Mouse (Mus musculus) kidney, adult 8-10 months (tissue): ENCODE data around the gene Slc44a1.
A peak's percentile ranks its signal among the peaks of the same experiment; 100 is the strongest.

Experiments
- DNase-seq, 2 experiments: peaks; one replicate each; pipeline ENCODE4 v3.0.0; 2022

Slc44a1 gene

DNA sequence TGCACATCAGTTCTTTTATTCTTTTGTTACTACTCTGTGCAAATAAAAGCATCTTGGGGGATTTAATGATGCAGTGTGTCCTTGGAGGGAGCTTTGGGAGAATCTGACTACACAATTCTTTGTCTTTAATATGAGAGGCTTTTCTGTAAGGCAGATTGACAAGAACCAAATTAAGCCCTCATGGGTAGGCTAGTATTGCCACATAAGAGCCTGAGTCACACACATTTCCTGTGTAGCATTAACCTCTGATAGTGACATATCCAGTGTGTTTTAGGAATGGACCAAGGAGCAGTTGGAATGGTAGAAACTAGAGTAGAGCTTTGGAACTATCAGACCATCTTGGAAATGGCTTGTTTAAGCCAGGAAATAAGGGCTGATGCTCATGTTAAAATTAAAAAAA, 33.9 kb downstream of the Slc44a1 start:
- DNase-seq: no peak

DNA sequence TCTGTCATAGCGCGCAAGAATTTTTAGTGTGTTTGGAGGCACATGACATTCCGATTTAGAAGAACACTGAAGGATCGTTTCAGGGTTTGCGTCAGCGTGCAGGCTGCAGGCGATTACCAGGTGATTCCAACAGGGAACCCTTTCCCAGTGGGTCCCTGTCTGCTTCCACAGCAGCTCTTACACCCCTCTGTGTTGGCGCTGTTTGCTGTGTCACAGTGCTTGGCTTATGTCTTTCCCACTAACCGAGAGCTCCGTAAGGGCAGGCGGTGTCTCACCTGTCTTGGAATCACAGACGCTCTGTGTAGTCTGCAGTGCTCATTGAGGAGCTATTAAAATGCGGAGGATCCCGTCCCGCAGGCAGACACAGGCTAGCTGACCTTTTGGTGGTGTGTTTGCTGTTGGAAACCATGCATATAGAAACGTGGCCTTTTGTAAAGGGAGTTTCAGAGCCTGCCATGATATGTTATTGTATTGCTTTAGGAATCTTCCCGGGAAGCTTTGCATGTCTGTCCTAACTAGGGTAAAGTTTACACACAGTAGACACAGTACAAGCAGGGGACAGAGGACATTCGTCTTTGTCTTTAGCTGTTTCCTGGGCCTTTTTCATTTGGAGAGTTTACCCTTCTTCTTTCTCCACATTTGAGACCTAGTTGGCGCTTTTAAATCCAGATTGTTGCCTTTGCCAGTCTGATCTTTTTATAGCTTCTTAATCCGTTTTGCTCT, 35.2 kb downstream of the Slc44a1 start:
- no peak for DNase-seq

DNA sequence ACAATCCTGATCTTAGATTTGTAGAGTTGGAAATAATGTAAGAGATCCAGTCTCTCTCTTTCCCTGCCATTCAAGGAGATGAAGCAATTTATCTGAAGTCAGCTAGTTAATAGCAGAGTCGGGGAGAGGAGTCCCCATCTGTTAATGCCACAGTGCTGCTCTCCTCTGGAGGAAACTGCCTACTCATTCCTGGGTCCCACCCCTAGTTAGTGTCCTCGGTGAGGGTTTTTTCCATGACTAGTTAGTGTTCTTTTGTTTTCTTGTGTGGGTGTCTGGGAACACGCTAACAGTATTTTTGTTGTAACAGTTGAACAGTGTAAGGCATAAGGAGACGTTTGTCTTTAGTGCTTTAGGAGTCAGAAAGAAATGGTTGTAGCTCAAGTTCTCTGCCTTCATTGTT, 38.4 kb downstream of the Slc44a1 start:
- no peak for DNase-seq

DNA sequence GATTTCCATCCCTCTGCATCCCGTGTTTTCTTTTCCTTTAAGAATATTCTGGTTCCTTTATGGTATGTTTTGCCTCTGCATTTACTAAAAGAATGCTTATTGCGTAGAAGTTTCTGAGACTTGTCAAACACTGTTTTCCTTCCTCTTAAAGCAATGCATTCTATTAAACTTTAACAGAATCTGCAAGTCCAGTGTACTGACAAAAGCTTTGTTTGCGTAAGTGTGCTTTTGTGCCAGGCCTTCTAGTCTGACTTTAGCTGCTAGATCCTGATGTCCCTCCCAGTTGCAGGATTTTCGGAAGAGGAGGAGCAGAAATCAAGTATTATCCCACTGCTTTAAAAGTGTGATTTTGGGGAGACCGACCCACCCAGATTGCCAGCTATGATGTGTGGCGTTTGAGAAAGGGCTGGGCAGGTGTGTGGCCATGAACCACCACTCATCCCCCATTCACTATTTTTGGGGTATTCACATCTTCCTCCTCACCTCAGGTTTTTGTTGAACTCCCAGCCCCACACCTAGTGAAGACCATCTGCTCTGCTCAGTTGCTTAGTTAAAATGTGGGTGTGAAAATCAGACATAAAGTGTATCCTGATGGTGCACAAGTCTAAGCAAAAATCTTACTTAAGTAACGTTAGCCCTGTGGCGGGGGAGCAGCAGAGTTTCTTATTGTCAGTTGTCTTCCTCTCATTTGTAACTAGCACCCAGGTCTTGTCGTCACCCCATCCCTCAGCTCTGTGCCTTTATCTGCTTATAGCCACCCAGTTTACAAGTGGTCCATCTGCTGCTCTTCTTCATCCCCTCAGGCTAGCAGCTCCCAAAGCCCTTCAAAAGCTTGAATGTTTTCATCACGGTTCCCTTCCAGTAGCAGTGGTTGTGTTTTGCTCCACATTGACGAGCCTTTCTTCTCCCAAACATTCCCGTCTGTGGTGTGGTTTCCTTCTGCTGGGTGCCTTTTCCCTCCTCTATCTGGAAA, 47.3 kb downstream of the Slc44a1 start:
- peak in 1 of 2 experiments; percentile 14 for DNase-seq

DNA sequence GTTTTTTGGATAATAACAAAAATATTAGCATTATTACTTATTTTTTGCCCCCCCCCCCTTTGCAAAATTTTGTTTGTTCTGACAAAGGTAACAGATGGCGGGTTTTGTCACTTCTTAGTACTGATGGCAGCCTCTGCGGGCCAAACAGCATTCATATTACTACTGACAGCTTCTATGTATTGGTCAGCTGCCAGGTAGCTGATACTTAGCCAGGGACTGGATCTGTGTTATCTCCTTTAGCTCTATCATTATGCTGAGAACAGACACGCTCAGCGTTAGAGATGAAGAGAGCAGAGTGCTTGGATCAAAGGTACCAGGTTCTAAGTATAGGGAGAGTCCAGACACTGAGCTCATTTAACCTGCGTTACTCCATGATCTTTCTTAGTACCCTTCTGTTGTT, 48.6 kb downstream of the Slc44a1 start:
- DNase-seq: no peak

DNA sequence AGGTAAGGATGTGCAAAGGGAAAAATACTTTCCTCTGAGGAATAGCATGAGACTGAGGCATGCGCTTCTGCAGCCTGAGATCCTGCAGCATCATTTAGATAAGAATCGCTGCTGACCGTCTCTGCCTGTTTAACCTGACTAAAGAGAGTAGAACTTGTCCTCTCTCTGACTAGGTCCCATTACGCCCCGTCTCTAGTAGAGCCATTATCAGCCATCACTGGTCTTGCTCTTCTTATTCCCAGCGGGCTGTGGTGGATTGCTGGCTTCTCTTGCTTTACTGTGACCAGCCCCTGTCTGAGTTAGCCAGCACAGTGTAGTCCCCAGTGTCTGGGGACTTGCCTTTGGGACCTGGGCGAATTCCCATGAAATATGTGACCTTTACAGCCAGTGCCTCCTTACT, 50.2 kb downstream of the Slc44a1 start:
- DNase-seq: no peak

DNA sequence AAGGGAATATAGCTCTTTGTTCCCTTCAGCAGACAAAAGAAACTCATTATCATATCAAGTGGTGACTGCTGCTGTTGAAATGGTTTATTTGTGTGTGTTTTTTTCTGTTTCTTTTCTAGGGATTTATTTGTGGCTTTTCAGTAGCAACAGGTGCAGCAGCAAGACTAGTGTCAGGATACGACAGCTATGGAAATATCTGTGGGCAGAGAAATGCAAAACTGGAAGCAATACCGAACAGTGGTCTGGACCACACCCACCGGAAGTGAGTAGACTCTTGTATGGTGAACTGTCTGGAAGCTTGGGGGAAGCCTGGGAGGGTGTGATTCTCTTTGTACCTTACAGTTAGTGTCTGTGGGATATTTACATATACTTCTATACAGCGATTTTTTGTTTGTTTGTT, 51.1 kb downstream of the Slc44a1 start:
- DNase-seq: no peak

DNA sequence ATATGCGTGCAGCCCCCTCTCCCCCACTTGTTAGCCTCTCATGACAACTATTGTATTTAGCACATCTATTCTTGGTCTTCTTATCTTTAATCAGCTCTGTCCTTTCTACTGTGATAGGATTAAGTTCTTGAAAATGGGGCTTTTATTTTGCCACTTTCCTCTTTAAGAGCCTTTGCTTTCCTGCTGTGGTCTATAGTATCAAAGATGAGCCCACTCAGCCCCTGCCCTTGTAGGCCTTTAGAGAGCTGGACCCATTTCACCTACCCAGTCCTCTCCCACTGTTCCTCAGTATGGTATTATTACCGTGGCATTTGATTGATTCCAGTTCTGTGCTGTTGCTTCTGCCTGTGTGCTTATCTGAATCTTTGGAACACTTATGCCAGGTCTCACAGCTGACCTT, 55.4 kb downstream of the Slc44a1 start:
- DNase-seq: no peak

DNA sequence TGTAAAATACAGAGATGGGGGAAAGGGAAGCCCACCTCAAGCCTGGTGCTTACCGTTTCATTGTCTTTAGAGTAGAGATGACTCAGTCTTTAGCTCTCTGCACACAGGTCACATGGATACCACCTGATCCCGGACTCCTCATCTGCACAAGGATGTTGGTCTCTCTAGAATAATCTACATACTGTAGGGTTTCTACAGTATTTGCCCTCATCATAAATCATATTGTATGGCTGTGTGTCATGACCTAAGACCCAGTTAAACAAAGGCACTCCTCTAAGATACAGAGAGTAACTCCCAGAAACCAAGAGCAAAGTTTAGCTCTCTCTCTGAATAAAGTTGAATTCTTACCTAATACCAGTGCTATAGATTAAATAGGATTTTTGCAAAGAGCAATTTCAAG, 62.6 kb downstream of the Slc44a1 start:
- DNase-seq: no peak

DNA sequence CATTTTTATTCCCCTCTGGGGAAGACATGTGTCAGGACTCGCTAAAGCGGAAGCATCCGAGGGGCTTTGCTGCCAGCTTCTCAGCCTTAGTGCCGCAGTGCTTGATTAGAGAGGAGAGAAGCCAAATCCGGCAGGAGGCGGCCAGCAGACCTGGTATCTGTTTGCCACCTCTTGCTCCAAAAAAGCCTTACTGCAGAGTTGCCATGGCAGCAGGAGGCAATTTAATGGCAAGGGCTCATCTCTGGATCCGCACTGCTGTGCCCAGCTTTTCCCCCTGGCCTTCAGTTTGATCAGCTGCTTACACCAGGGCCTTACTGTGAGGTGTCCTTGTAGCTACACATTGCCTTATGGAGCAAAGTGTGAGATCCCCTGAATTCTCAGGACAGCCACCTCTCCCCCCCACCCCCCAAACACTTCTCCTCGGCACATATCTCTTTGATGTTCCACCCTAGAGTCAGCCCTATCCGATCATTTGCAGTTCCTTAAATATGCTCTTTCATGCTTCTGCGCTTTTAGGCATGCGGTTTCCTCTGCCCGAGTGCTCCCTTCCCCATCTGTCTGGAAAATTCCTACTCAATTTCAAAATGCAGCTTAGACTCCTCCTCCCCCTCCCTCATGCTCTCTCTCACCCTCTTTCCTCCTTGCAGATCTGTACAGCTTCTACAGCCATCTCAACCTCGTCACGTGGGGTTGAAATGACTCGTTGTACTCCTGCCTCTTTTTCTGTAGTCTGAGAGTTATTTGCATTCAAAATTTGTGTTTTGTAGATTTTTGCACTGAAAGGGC, 72.1 kb downstream of the Slc44a1 start:
- peak; percentile 21 to 32 for DNase-seq

DNA sequence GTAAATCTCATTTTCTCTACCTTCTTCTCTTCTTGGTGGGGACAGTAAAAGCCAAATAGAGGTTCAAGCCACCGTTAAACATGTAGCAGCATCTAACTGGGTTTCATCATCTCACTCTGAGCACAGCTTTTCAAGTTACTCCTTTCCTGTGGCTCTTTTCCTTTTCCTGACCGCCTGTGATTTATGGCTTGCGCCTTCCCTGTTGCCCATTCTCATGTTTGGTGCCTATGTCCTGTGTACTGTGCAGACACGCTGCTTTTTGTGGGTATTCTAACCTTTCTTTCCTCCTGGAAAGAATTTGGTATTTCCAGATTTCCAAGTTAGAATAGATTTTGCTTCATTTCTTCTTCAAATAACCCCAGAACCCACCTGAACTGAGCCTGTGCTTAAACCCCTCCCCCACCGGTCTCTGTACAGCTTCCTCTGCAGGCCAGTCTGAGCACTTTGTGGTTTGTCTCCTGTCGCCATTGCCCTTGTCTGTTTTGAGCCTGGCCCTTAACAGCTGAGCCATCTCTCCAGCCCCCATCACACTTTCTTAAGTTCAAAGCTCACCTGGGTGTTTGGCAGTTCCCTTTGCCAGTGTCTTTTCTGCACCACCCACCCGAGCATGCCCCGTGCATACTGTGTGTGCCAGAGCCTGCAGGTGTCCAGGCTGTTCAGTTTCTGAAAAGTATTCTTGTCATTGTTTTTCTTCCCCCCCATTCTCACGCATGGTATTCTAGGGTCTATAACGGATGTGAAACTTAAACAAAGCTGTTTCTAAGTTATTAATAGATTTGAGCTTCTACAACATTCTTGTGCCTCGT, 73.3 kb downstream of the Slc44a1 start:
- peak; percentile 30 to 57 for DNase-seq

DNA sequence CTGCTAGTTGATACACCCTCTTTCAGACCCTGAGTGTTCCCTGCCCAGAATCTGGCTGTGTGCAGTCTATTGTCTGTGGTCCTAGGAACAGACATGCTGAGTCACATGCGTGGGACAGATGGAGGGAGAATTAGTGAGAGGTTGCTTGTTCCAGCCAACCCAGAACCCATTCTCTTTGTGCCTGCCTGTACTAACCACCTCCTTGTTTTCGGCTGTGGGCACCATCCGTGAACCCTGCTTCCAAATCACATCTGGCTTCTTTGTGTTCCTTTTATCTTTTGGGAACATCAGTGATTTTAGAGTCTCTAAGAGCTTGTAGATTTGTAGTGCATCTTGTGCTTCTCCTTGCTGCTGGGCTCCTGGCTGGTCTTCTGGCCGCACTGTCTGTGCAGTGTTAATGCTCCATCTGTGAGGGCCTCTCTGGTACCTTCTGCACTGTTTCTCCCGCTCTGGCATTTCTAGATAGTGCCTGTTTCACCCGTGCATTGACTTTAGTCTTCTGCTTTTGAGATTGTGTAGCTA, 75.9 kb downstream of the Slc44a1 start:
- no peak for DNase-seq

DNA sequence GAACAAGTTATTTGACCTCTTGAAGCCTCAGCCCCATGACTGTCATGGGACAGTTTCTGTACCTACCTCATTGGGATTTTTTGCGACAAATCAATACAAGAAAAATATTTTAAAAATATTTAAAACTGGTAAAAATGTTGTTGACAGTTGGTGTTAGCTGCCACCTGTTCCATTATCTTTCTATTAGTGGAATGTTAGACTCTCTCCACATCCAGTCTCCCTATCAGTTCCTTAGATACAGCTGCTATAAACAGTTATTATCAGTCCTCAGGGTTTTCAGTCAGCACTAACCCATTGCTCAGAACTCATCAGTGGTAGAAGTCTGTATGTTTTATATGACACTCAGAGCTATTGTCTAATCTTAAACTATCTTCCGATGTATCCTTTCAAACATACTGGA, 79.2 kb downstream of the Slc44a1 start:
- DNase-seq: no peak

DNA sequence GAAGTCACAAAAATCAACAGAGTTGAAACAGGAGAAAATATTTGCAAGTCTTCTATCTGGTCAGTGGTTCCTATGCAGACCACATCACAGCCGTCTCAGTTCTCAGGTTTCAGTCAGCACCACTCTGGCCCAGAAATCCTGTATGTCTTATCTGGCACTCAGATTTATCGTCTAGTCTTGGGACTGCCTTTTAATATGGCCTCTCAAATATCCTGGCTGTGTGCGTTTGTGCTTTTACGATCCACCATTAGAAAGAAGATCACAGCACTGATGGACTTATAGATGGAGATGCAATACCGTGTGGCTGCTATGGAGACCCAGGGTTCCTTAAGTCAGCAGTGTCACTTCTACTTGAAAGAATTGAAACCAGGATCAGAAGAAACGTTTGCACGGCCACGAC, 80.8 kb downstream of the Slc44a1 start:
- DNase-seq: no peak

DNA sequence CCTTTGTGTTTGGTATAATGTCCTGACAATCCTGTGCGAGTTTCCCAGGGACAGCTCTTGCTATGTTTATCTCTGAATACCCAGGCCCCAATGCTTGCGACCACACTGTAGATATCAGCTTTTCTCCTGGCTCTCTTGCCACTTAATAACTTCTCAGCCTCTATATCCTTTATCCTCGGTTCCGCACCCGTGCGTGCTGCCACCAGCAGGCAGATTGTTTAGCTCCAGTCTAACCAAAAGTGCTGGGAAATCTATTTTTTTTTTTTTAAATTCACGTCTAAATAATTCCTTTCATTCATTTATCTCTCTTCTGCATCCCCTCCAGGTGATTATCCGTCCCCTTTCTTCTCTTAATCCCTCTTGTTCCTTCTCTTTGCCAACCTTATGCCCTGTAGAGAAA, 82.4 kb downstream of the Slc44a1 start:
- DNase-seq: no peak

DNA sequence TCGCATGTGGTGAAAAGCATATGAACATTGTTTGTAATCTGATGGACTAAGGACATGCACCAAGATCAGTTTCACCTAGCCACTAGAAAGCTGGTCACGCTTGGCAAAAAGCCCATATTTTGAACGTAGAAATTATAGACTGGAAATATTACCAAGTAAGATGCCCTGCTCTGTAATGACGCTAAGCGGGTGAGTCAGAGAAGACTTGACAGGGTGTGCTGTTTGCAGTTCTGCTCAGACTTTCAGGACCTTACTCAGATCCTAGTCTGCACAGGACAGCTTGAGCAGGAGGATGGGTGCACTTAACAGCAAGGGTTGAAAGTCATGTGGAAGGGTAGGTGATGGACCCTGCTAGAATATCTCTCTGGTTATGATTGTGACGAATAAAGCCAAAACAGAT, 85.3 kb downstream of the Slc44a1 start:
- DNase-seq: no peak

DNA sequence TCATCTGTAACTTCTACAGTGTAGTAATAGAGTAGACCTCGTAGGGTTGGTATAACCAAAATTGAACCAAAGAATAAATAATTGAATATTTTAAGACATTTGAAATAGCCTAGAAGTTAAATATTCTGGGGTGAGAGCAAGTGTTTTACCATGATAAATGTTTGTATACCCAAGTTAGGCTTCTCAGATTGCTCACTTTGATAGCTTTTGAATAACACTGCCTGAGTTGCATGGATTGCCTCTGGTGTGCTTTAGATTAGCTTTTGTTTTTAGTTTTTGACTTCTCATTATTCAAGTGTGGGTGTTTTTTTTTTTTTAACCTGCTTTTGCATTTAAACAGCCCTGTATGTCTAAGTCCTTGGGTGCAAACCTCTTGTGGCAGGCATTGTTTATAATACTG, 85.8 kb downstream of the Slc44a1 start:
- DNase-seq: no peak

DNA sequence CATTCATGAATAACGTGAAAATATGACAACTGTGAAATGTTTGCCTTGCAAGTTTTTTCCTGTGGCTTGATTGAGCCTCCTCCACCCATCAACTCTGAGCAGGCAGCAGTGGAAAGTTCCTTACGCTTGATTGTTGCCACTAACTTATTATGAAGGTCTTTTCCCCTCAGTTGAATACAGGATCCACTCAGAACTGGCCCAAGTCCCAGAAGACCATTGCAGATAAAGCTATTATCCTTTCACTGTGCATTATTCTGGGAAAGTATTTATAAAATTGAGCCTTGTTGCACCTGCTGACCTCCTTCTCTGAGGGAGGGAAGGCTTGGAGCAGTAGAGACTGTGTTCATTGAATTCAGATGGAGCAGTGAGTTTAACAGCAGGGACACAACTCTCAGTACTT, 86.2 kb downstream of the Slc44a1 start:
- no peak for DNase-seq

DNA sequence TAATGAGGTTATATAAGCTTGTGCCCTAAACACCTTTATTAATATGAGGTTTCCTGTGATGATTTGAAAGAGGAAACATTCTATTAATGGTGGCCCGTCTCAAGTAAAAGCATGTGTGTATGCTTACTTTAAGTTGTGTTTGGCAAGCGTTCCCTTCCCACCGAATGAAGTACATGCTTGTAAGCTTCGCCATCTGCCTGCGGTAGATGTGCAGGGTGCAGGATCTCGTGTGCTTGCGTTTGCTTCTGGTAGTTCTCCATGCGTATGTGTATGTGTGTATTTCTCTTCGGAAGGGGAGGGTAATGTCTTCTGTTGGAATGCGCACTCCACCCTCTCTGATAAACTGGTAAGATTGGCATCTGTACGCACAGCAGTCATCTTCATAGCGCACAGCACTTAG, 95.6 kb downstream of the Slc44a1 start:
- DNase-seq: no peak

DNA sequence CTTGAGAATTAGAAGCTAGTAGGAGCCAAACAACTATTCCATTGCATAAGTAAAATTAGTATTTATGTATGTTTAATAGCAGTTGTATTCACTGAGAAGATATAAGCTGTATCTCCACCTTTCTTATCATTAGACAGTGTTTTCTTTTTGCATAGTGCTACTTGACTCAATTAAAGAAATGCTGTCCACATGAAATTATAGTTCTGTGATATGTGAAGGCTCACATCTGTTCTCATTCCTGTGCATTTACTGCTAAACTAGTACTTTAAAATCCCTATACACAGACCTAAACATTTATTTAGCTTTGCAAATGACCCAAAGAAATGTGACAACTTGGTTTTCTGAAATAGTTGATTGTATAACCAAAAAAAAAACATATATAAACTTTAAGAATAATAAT, 96.9 kb downstream of the Slc44a1 start:
- DNase-seq: no peak

DNA sequence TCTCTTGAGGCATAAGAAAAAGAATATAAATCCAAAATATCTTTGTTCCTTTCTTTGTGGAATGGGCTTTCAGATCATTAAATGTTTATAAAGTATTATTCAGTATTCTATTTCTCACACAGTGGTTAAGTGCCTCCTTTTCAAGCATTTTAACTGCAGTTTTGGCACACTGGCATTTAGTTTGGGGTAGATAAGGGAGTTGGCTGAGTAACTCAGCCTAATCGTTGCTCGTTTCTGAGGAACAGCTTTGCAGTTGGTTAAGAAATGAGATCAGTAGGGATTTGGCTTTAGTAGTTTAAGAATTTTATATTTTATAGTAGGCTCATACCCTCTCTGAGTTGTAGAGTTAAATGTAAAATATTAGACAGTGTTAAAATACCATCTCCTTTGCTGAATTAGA, 97.3 kb downstream of the Slc44a1 start:
- no peak for DNase-seq

DNA sequence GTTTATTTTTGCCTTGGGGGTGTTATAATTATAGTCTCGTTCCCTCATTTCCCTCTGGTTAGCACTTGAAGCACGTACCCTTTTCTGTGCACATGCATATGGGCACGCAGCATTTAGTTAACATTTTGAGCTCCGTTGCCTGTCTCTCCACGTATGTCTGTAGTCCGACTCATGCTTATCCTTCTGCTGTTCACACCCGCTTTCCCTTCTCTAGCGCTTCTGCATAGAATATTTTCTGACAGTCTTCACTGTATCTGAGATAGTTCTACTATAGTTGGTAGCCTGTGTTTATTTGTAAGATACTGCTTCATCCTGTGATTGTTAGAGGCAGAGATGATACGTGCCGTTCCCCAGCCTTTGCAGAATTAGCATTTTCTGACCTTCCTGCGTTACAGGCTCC, 98.4 kb downstream of the Slc44a1 start:
- no peak for DNase-seq
